Mouse (Mus musculus): Measurements from ENCODE around the gene BC053393. TPM values are rescaled to one million over a fixed set of nuclear protein-coding genes. Genes with fewer than 3 reads are reported as not detected.

BC053393 gene
- total RNA-seq, 2 experiments from 2014 or later = not detected

Other genes with a start within 250 kb of the BC053393 start
- under 1 TPM; 0.30 to 0.57 TPM for gene Itk, start 182.0 kb upstream of the BC053393 start, total RNA-seq (2021)
- not detected for gene Fam71b, start 175.0 kb upstream of the BC053393 start, total RNA-seq (2021)
- gene Med7, start 134.6 kb upstream of the BC053393 start, total RNA-seq (2021) = 10 to 100 TPM; 33.0 to 37.6 TPM
- gene Havcr2, start 116.6 kb upstream of the BC053393 start, total RNA-seq (2021) = 1 to 10 TPM; 3.1 to 3.3 TPM
- not detected for gene Gm12169, start 47.3 kb upstream of the BC053393 start, total RNA-seq (2021)
- gene Dppa1, start 57.7 kb downstream of the BC053393 start, total RNA-seq (2021) = not detected
- not detected for gene Timd2, start 135.5 kb downstream of the BC053393 start, total RNA-seq (2021)
- gene Havcr1, start 163.5 kb downstream of the BC053393 start, total RNA-seq (2021) = not detected
- gene Timd4, start 239.3 kb downstream of the BC053393 start, total RNA-seq (2021) = not detected

All from layer of hippocampus, adult 18-20 months (tissue).